Mouse (Mus musculus) MEL (cell line): ENCODE measurements at regions not wholly inside any gene's neighbourhood (a gene's known extent, or its start where the extent isn't known, plus 50 kb on each side); places are given as distances from the start of the nearest gene placed in this dataset.
"Not testable (repeated sequence)": the region's sequence is repeated elsewhere in the genome, so short reads cannot be mapped to it uniquely, and the experiment has no call there.

Experiments
- DNase-seq: peaks from one replicate; pipeline ENCODE4 v3.0.0; 2011; ENCODE audit warnings: low read depth, low spot score
- H3K27ac ChIP-seq: 2 replicates; pipeline ENCODE4 v1.5.1; 2012; ENCODE audit warnings: low read depth, mild to moderate bottlenecking, control low read depth, low read length, moderate library complexity; ENCODE audit not compliant: control insufficient read depth
- H3K27me3 ChIP-seq, 2 experiments: fragments of 150-350 bp in 1 of 2; sonication (generic) in 1 of 2; 2 replicates each; pipeline ENCODE4 v1.6.1; 2012; ENCODE audit warnings: low read length in 2 of 2, mild to moderate bottlenecking in 2 of 2, improper control_type of control experiment in 1 of 2, moderate library complexity in 1 of 2; ENCODE audit not compliant: insufficient read depth in 2 of 2, control insufficient read depth in 1 of 2
- H3K36me3 ChIP-seq, 2 experiments: 2 replicates each; pipeline ENCODE4 v1.6.1; 2012 to 2014; ENCODE audit warnings: low read length in 2 of 2, improper control_type of control experiment in 1 of 2, inconsistent platforms in 1 of 2, mild to moderate bottlenecking in 1 of 2; ENCODE audit not compliant: insufficient read depth in 2 of 2, control insufficient read depth in 1 of 2
- H3K4me1 ChIP-seq, 2 experiments: fragments of 150-350 bp in 1 of 2; sonication (generic) in 1 of 2; 2 replicates each; pipeline ENCODE4 v1.6.1; 2012; ENCODE audit warnings: low read length in 2 of 2, improper control_type of control experiment in 1 of 2, mild to moderate bottlenecking in 1 of 2; ENCODE audit not compliant: insufficient read depth in 2 of 2, control insufficient read depth in 1 of 2
- H3K4me3 ChIP-seq, 2 experiments: fragments of 150-350 bp in 1 of 2; sonication (generic) in 1 of 2; 2 replicates each; pipeline ENCODE4 v1.5.1; 2012; ENCODE audit warnings: low read depth in 2 of 2, low read length in 2 of 2, mild to moderate bottlenecking in 2 of 2, moderate library complexity in 2 of 2, control low read depth in 1 of 2, improper control_type of control experiment in 1 of 2; ENCODE audit not compliant: control insufficient read depth in 1 of 2, insufficient read depth in 1 of 2
- H3K79me2 ChIP-seq: 2 replicates; pipeline ENCODE4 v1.6.1; 2012; ENCODE audit warnings: mild to moderate bottlenecking, low read length, moderate library complexity; ENCODE audit not compliant: control insufficient read depth, poor library complexity, insufficient read depth
- H3K9ac ChIP-seq: 2 replicates; pipeline ENCODE4 v1.6.1; 2012; ENCODE audit warnings: low read depth, mild to moderate bottlenecking, control low read depth, low read length, moderate library complexity; ENCODE audit not compliant: control insufficient read depth, poor library complexity, severe bottlenecking
- H3K9me3 ChIP-seq: fragments of 150-350 bp; sonication (generic); replicated peaks from 2 replicates; pipeline ENCODE4 v1.6.1; 2012; ENCODE audit warnings: mild to moderate bottlenecking, low read length, improper control_type of control experiment, moderate library complexity; ENCODE audit not compliant: insufficient read depth
- CHD1 ChIP-seq: IDR thresholded peaks from 2 replicates; pipeline ENCODE4 v1.6.1; 2012; ENCODE audit warnings: low read depth, mild to moderate bottlenecking, inconsistent platforms, low read length, improper control_type of control experiment
- CTCF ChIP-seq, 3 experiments: IDR thresholded peaks in 2 of 3; conservative IDR thresholded peaks in 1 of 3; 2 replicates each; pipeline ENCODE4 v1.5.1; 2011 to 2012; ENCODE audit warnings: low read length in 3 of 3, low read depth in 2 of 3, mild to moderate bottlenecking in 2 of 3, improper control_type of control experiment in 1 of 3, inconsistent platforms in 1 of 3, mixed read lengths in 1 of 3, moderate library complexity in 1 of 3; ENCODE audit not compliant: control insufficient read depth in 1 of 3, insufficient read depth in 1 of 3, poor library complexity in 1 of 3, severe bottlenecking in 1 of 3
- EP300 ChIP-seq, 2 experiments: IDR thresholded peaks; 2 replicates each; pipeline ENCODE4 v1.6.1; 2011; ENCODE audit warnings: improper control_type of control experiment in 2 of 2, low read length in 2 of 2, low read depth in 1 of 2, mild to moderate bottlenecking in 1 of 2
- ETS1 ChIP-seq: IDR thresholded peaks from 2 replicates; pipeline ENCODE4 v1.6.1; 2012; ENCODE audit warnings: low read depth, mild to moderate bottlenecking, inconsistent platforms, low read length, improper control_type of control experiment, moderate library complexity
- GABPA ChIP-seq: IDR thresholded peaks from 2 replicates; pipeline ENCODE4 v1.6.1; 2012; ENCODE audit warnings: low read depth, mild to moderate bottlenecking, inconsistent platforms, low read length, improper control_type of control experiment, moderate library complexity
- GATA1 ChIP-seq: IDR thresholded peaks from 2 replicates; pipeline ENCODE4 v1.6.1; 2011; ENCODE audit warnings: low read depth, low read length, improper control_type of control experiment
- HCFC1 ChIP-seq: IDR thresholded peaks from 2 replicates; pipeline ENCODE4 v1.6.1; 2012; ENCODE audit warnings: low read depth, mild to moderate bottlenecking, inconsistent platforms, low read length, improper control_type of control experiment, moderate library complexity
- MAZ ChIP-seq: IDR thresholded peaks from 2 replicates; pipeline ENCODE4 v1.6.1; 2012; ENCODE audit warnings: low read depth, mild to moderate bottlenecking, inconsistent platforms, low read length, improper control_type of control experiment
- MXI1 ChIP-seq: IDR thresholded peaks from 2 replicates; pipeline ENCODE4 v1.6.1; 2011; ENCODE audit warnings: mild to moderate bottlenecking, low read depth, low read length, improper control_type of control experiment
- NRF1 ChIP-seq: IDR thresholded peaks from 2 replicates; pipeline ENCODE4 v1.6.1; 2014; ENCODE audit warnings: low read depth, mild to moderate bottlenecking, inconsistent platforms, low read length, improper control_type of control experiment, moderate library complexity; ENCODE audit not compliant: poor library complexity, insufficient read depth, severe bottlenecking
- POLR2A ChIP-seq, 2 experiments: IDR thresholded peaks; 2 replicates each; pipeline ENCODE4 v1.6.1; 2011 to 2012; ENCODE audit warnings: low read length in 2 of 2, mild to moderate bottlenecking in 2 of 2, control low read depth in 1 of 2, improper control_type of control experiment in 1 of 2, low read depth in 1 of 2, moderate library complexity in 1 of 2; ENCODE audit not compliant: control insufficient read depth in 1 of 2, insufficient read depth in 1 of 2, poor library complexity in 1 of 2
- POLR2AphosphoS2 ChIP-seq: IDR thresholded peaks from 2 replicates; pipeline ENCODE4 v1.6.1; 2011; ENCODE audit warnings: low read length, improper control_type of control experiment
- POLR2AphosphoS5 ChIP-seq: IDR thresholded peaks from 2 replicates; pipeline ENCODE4 v1.6.1; 2012; ENCODE audit warnings: low read depth, borderline replicate concordance, mild to moderate bottlenecking, inconsistent platforms, low read length, moderate library complexity, mixed read lengths
- RAD21 ChIP-seq: IDR thresholded peaks from 2 replicates; pipeline ENCODE4 v1.6.1; 2011; ENCODE audit warnings: mild to moderate bottlenecking, low read depth, low read length, improper control_type of control experiment
- RCOR1 ChIP-seq: IDR thresholded peaks from 2 replicates; pipeline ENCODE4 v1.6.1; 2012; ENCODE audit warnings: low read depth, mild to moderate bottlenecking, inconsistent platforms, low read length, improper control_type of control experiment
- SIN3A ChIP-seq: IDR thresholded peaks from 2 replicates; pipeline ENCODE4 v1.6.1; 2012; ENCODE audit warnings: low read length, improper control_type of control experiment, inconsistent platforms
- SMC3 ChIP-seq: IDR thresholded peaks from 2 replicates; pipeline ENCODE4 v1.6.1; 2011; ENCODE audit warnings: low read depth, low read length, improper control_type of control experiment
- TBP ChIP-seq: IDR thresholded peaks from 2 replicates; pipeline ENCODE4 v1.8.0; 2011; ENCODE audit warnings: low read depth, low read length, improper control_type of control experiment
- TCF12 ChIP-seq: IDR thresholded peaks from 2 replicates; pipeline ENCODE4 v1.6.1; 2014; ENCODE audit warnings: low read depth, mild to moderate bottlenecking, inconsistent platforms, low read length, improper control_type of control experiment, moderate library complexity
- UBTF ChIP-seq: IDR thresholded peaks from 2 replicates; pipeline ENCODE4 v1.6.1; 2012; ENCODE audit warnings: low read depth, mild to moderate bottlenecking, inconsistent platforms, low read length, improper control_type of control experiment, moderate library complexity, borderline replicate concordance; ENCODE audit not compliant: insufficient read depth
- USF1 ChIP-seq: IDR thresholded peaks from 2 replicates; pipeline ENCODE4 v1.6.1; 2014; ENCODE audit warnings: low read depth, mild to moderate bottlenecking, inconsistent platforms, low read length, improper control_type of control experiment, moderate library complexity
- ZC3H11A ChIP-seq: IDR thresholded peaks from 2 replicates; pipeline ENCODE4 v1.6.1; 2012; ENCODE audit warnings: low read depth, mild to moderate bottlenecking, inconsistent platforms, low read length, improper control_type of control experiment
- ZKSCAN1 ChIP-seq: IDR thresholded peaks from 2 replicates; pipeline ENCODE4 v1.6.1; 2012; ENCODE audit warnings: low read depth, mild to moderate bottlenecking, inconsistent platforms, low read length, improper control_type of control experiment, moderate library complexity
- ZNF384 ChIP-seq: IDR thresholded peaks from 2 replicates; pipeline ENCODE4 v1.6.1; 2012; ENCODE audit warnings: low read depth, mild to moderate bottlenecking, inconsistent platforms, low read length, improper control_type of control experiment

DNA sequence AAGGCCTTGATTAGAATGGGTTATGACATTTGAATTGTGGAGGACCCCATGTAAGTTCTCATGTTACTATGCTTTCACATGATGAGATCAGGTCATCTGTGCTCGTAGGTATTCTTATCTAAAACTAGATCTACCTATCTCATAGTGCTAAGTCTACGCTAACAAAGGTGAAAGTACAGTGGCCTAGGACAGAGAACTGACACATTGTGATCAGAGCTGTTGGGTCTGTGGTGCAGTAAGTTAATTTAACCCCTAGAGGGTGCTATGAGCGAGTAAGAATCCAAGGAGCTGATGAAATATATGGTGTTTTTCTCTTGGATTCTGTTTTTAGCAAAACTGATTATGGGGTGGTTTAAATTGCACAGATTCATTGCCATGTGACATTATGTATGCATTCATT lies 3638.6 kb downstream of the 9330182O14Rik start:
- H3K27ac ChIP-seq: no peak overlapping the region
- no peak overlapping the region for H3K4me3 ChIP-seq
- no peaks in the 10 kb centered on the region; a peak in 1 of 4 replicates for H3K27me3 ChIP-seq
- no peak for TF ChIP-seq ZKSCAN1
- peak; percentile 74 for TF ChIP-seq RAD21
- peak; percentile 37 to 80 (median 79) for TF ChIP-seq CTCF (IDR thresholded peaks at IDR 0.05 in 2 of 3, conservative IDR thresholded peaks at IDR 0.05 in 1 of 3; ENCODE audit: control insufficient read depth in 1 of 3, insufficient read depth in 1 of 3, low read depth in 2 of 3, low read length in 3 of 3, poor library complexity in 1 of 3, severe bottlenecking in 1 of 3)
- TF ChIP-seq NRF1: no peak
- peak; percentile 42 for TF ChIP-seq ZC3H11A
- TF ChIP-seq EP300 (IDR thresholded peaks at IDR 0.05; ENCODE audit: low read depth in 1 of 2, low read length in 2 of 2): no peak
- no peak for TF ChIP-seq GATA1
- TF ChIP-seq UBTF: no peak
- no peak for TF ChIP-seq ZNF384
- TF ChIP-seq HCFC1: no peak
- peak; percentile 66 for TF ChIP-seq SMC3
- no peak for TF ChIP-seq POLR2AphosphoS5
- TF ChIP-seq TCF12: no peak
- no peak for TF ChIP-seq SIN3A
- TF ChIP-seq, all 39 proteins: peak for 4
- H3K9ac ChIP-seq: no peak overlapping the region
- no peaks in the 10 kb centered on the region for H3K4me1 ChIP-seq
- H3K9me3 ChIP-seq: no peaks in the 10 kb centered on the region
- H3K36me3 ChIP-seq: peaks cover 0 to 2% of the 10 kb centered on the region in 2 experiments; a peak in 1 of 4 replicates
- H3K79me2 ChIP-seq: no peaks in the 10 kb centered on the region
- peak; percentile 53 for DNase-seq

GRCm38 (mm10) chr15:43782126-43782632 lies 3648.0 kb downstream of the 9330182O14Rik start:
- H3K27ac ChIP-seq, H3K36me3 ChIP-seq, DNase-seq, H3K27me3 ChIP-seq, H3K4me3 ChIP-seq, H3K4me1 ChIP-seq, H3K9ac ChIP-seq, H3K9me3 ChIP-seq, H3K79me2 ChIP-seq: not testable (repeated sequence)

GRCm38 (mm10) chr15:43784171-43784570 lies 3650.0 kb downstream of the 9330182O14Rik start:
- Histone ChIP-seq H3K9me3 (no peaks in the 10 kb centered on the region), H3K4me1 (no peaks in the 10 kb centered on the region), H3K27me3 (no peaks in the 10 kb centered on the region), H3K79me2 (no peaks in the 10 kb centered on the region), H3K27ac (no peak overlapping the region), H3K9ac (no peak overlapping the region), H3K36me3 (no peaks in the 10 kb centered on the region), H3K4me3 (no peak overlapping the region)
- no peak for DNase-seq
- TF ChIP-seq RCOR1 (no peak), NRF1 (no peak), MXI1 (no peak), GABPA (no peak), ZKSCAN1 (no peak), MAZ (no peak), ETS1 (no peak), ZNF384 (no peak), CTCF (IDR thresholded peaks at IDR 0.05 in 2 of 3, conservative IDR thresholded peaks at IDR 0.05 in 1 of 3; ENCODE audit: control insufficient read depth in 1 of 3, insufficient read depth in 1 of 3, low read depth in 2 of 3, low read length in 3 of 3, poor library complexity in 1 of 3, severe bottlenecking in 1 of 3) (no peak), TCF12 (no peak), TBP (no peak), USF1 (no peak), POLR2A (IDR thresholded peaks at IDR 0.05; ENCODE audit: control insufficient read depth in 1 of 2, insufficient read depth in 1 of 2, low read depth in 1 of 2, low read length in 2 of 2, poor library complexity in 1 of 2) (no peak), POLR2AphosphoS5 (no peak), HCFC1 (no peak), CHD1 (no peak), POLR2AphosphoS2 (no peak)
